Mouse (Mus musculus) natural killer cell, adult 2 months (primary cell): ENCODE results near the gene Zfp988.
"Not testable (repeated sequence)": the region's sequence is repeated elsewhere in the genome, so short reads cannot be mapped to it uniquely, and the experiment has no call there.

Experiments
- DNase-seq, 2 experiments: peaks; one replicate each; pipeline ENCODE4 v3.0.0; 2022; ENCODE audit warnings: low spot score in 2 of 2

Gene Zfp988

GRCm38 (mm10) chr4:147305436-147305835 lies at the start of gene Zfp988:
Gene Zfp988, plus strand, starts transcription at chr4:147305674.
- not testable (repeated sequence) for DNase-seq

GRCm38 (mm10) chr4:147262708-147263107 lies 42.8 kb upstream of the Zfp988 start:
- DNase-seq, result not testable (repeated sequence)

GRCm38 (mm10) chr4:147267302-147267701 lies 38.2 kb upstream of the Zfp988 start:
- DNase-seq, result not testable (repeated sequence)

- DNase-seq, result not testable (repeated sequence)
These were observed 36.7 kb upstream of the Zfp988 start for GRCm38 (mm10) chr4:147268735-147269134.

- DNase-seq, result not testable (repeated sequence)
These were observed 35.4 kb upstream of the Zfp988 start for GRCm38 (mm10) chr4:147270026-147270425.

- DNase-seq, result not testable (repeated sequence)
These were observed 33.9 kb upstream of the Zfp988 start for GRCm38 (mm10) chr4:147271601-147272000.

- DNase-seq, result not testable (repeated sequence)
These were observed 30.3 kb upstream of the Zfp988 start for GRCm38 (mm10) chr4:147275021-147275772.

- DNase-seq, result not testable (repeated sequence)
These were observed 29.7 kb upstream of the Zfp988 start for GRCm38 (mm10) chr4:147275773-147276140.

- not testable (repeated sequence) for DNase-seq
These were observed 25.1 kb upstream of the Zfp988 start for GRCm38 (mm10) chr4:147280406-147280805.

- DNase-seq, result not testable (repeated sequence)
These were observed 6.9 kb upstream of the Zfp988 start for GRCm38 (mm10) chr4:147298585-147298984.

- not testable (repeated sequence) for DNase-seq
These were observed 3.1 kb upstream of the Zfp988 start for GRCm38 (mm10) chr4:147302375-147302774.

- DNase-seq, result not testable (repeated sequence)
These were observed 29.7 kb downstream of the Zfp988 start for GRCm38 (mm10) chr4:147335036-147335690.

GRCm38 (mm10) chr4:147335691-147336367 lies 30.4 kb downstream of the Zfp988 start:
- DNase-seq, result not testable (repeated sequence)

- DNase-seq, result not testable (repeated sequence)
These were observed 31.1 kb downstream of the Zfp988 start for GRCm38 (mm10) chr4:147336368-147337195.

GRCm38 (mm10) chr4:147337520-147337919 lies 32.0 kb downstream of the Zfp988 start:
- DNase-seq, result not testable (repeated sequence)

- no peak for DNase-seq
These were observed 32.6 kb downstream of the Zfp988 start for GRCm38 (mm10) chr4:147338032-147338610.

- not testable (repeated sequence) for DNase-seq
These were observed 33.2 kb downstream of the Zfp988 start for GRCm38 (mm10) chr4:147338706-147339105.

GRCm38 (mm10) chr4:147339601-147340219 lies 34.2 kb downstream of the Zfp988 start:
- not testable (repeated sequence) for DNase-seq

- not testable (repeated sequence) for DNase-seq
These were observed 34.8 kb downstream of the Zfp988 start for GRCm38 (mm10) chr4:147340236-147340635.

- DNase-seq, result not testable (repeated sequence)
These were observed 35.4 kb downstream of the Zfp988 start for GRCm38 (mm10) chr4:147340876-147341275.
